Mouse (Mus musculus): ENCODE measurements around the gene 1700123O20Rik. TPM values are rescaled to one million over a fixed set of nuclear protein-coding genes. Genes with fewer than 3 reads are reported as not detected.

The 1700123O20Rik gene
- 10 to 100 TPM; 22.8 to 24.2 TPM for total RNA-seq (2021)

DNA sequence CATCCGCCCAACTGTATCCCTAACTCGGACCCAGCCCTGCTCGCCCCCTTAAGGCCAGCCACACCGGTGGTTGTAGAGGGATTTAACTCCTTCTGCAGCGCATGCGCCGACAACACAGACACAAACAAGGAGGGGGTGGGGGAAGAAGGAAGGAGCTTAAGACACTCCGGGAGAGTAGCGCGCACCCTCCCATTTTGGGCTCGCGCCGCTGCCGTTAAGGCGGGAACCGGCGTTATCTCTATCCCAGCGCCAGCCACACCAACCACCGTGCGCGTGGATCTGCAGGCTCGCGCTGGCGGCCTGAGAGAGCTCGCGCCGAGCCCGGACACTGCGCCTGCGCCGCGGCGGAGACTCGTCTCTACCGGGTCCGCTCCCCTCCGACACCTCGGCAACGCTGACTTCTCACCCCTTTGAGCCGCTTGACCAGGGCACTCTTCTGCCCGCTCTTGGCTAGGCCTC is at the start of gene 1700123O20Rik:
Gene 1700123O20Rik (plus strand): TSS at position 154 of the 459 bp plus-strand sequence.
- peak in 1 of 2 experiments; percentile 86 for DNase-seq (ENCODE audit: low spot score in 2 of 2)
- intact Hi-C loops (cut with DNase I), result no loop called here

DNA sequence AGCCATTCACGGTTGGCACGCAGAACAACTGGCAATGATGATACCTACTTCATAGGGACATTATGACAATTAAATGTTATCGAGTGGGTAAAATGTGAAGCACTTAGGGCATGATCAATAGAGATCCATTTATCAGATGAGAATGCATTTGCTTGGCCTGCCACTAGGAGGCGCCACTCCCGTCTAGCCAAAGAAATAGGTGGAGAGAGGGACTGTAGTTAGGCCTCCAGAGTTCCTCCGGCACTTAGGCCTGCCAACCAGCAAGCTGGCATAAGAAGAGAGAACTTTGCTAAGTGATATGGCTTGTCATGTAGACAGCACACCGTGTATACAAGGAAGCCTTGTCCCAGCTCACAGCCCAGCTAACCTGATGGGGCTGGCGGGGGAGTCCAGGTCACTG is 49.1 kb upstream of the 1700123O20Rik start:
- no peak for DNase-seq (ENCODE audit: low spot score in 2 of 2)
- intact Hi-C loops (cut with DNase I), result loop anchor here (1.0 kb wide), 1 partner anchor 68 kb away; no protein-coding TSS in a partner anchor

DNA sequence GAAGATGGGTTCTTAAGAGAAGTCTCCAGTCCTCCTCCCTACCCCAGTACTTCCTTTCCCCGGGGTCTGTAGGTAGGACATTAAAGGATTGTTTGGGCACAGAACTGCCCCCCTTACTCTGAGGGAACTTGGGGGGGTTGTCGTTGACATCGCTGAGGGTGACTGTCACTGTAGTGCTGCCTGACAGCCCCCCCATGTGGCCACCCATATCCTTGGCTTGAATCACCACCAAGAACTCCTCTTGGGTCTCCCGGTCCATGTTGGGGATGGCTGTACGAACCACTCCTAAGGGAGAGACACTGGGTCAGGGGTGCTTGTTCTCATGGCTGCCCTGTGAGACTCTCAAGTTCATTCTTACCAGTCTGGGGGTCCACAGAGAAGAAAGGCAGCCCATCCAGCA is 47.8 kb upstream of the 1700123O20Rik start:
- intact Hi-C loops (cut with DNase I), result no loop called here
- peak in 1 of 2 experiments; percentile 49 for DNase-seq (ENCODE audit: low spot score in 2 of 2)

DNA sequence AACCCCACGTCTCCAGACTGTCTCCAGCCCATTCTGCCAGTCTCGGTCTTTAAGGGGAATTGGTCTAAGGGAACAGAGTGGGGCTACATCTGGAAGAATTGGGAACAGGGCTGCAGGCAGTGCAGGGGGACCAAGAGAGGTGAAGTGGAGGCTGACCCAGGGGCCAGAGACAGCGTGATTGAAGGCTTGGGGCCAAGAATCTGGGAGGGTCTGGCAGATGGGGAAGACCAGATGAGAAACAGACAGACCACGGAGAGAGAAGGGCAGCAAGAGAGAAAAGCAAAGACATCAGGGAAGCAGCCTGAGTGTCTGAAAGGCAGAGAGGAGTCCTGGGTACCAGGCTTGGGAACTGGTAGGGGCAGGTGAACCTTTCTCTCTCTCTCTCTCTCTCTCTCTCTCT is 45.9 kb upstream of the 1700123O20Rik start:
- no peak for DNase-seq (ENCODE audit: low spot score in 2 of 2)
- intact Hi-C loops (cut with DNase I), result loop anchor here (2.0 to 5.0 kb wide), 4 partner anchors 57 to 581 kb away; partner anchors contain the start of gene Prmt5

DNA sequence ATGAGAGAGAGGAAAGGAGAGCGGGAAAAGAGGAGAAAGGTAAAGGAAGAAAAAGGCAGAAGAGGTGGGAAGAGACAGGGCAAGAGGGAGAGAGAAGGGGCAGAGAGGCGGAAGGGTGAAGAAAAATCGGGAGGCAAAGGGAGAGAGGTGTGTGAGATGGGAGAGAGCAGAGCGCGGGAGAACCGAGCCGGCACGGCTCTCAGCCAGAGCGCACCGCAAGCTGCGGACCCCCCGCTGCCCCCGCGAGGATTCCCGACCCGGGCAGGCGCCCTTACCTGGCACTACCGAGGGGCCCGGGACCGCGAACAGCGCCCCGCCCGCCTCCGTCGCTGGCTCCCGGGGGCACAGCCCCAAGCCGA is 45.1 kb upstream of the 1700123O20Rik start, which contains the start of gene Gm17606:
Gene Gm17606 (plus strand): TSS at position 7 of the 359 bp plus-strand sequence.
- DNase-seq (ENCODE audit: low spot score in 2 of 2), result no peak
- intact Hi-C loops (cut with DNase I), result loop anchor here (1.0 to 5.0 kb wide), 5 partner anchors 58 to 582 kb away; partner anchors contain the start of gene Prmt5

DNA sequence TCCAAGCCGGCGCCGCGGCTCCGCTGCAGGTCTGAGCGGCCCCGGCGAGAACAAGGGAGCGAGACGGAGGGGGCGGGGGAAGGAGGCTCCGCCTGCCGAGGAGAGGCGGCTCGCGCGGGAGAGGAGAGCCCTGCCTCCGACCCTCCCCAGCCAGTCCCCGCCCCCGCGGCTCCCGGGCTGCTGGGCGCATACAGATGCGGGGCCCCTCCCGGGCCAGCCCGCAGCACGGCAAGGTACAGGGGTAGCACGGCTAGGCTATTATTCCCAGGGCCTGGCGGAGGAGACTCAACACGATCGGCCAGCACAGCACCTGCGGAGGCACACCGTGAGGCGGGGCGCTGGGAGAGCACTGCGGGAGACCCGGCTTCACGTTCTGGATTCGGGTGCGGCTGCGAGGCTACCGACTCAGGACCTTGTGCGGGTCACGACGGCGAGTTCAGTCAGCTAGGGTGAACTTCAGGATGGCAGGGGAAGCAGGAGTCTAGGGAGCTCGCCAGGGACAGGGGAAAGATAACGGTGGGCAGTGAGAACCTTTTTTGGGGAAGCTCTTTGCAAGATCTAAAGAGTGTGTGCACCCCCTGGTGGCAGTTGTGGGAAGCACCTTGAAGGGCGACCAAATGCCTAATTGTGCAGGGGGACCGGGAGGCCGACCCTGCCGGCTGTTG is 44.6 kb upstream of the 1700123O20Rik start, which contains the start of gene Cdh24:
Gene Cdh24 (minus strand): TSS at position 60 of the 665 bp plus-strand sequence.
- intact Hi-C loops (cut with DNase I), result loop anchor here (1.0 to 5.0 kb wide), 5 partner anchors 59 to 583 kb away; partner anchors contain the start of gene Prmt5
- peak; percentile 87 to 89 for DNase-seq (ENCODE audit: low spot score in 2 of 2)

DNA sequence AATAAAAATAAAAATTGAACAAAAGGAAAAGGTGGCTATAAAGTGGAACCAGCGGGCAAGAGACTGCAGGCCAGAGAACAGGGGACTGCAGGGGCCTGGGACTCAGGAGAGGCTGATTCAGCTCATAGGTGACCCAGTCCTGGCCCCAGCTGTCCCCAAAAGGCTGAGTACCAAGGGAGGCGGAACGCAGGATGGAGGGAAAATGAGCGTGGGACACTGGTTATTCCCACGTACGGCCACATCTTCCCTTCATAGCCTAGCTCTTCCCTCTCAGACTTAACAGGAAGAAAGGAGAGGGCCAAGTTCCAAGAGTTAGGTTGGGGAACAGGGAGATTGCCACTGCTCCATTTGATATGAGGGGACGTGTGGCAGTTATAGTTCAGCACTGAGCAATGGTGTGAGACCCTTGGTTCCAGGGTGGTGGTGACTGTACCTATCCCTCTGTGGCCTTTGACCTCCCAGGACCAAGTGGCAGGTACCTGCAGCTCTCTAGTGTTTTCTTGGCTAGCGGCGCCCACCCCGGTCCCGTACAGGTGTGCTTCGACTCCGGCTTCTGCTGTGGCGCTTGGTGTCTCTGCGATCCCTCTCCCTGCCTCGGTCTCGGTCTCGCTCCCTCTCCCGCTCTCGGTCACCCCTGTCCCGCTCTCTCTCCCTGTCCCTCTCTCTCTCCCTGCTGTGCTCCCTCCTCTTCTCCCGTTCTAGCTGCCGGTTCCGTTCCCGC is 43.6 kb upstream of the 1700123O20Rik start:
- no peak for DNase-seq (ENCODE audit: low spot score in 2 of 2)
- intact Hi-C loops (cut with DNase I), result loop anchor here (5.0 kb wide), 1 partner anchor 415 kb away; no protein-coding TSS in a partner anchor

DNA sequence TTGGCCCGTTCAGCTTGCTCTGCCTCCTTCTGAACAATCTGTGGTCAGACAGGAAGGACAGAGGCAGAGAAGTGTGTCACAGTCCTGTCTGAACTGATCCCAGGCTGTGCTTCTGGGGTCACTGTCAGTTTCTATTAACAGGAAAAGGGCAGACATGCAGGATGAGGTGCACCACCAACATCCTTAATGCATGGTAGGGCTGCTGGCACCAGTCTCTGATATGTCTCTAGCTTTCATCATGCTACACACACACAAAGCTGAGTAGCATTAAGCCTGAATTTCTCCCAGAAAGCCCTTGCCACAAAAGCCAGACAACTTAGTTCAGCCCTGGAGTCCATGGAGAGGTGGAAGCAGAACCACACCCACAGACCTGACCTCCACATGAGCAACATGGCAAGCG is 43.0 kb upstream of the 1700123O20Rik start:
- DNase-seq (ENCODE audit: low spot score in 2 of 2), result no peak
- intact Hi-C loops (cut with DNase I), result loop anchor here (5.0 kb wide), 1 partner anchor 416 kb away; no protein-coding TSS in a partner anchor

DNA sequence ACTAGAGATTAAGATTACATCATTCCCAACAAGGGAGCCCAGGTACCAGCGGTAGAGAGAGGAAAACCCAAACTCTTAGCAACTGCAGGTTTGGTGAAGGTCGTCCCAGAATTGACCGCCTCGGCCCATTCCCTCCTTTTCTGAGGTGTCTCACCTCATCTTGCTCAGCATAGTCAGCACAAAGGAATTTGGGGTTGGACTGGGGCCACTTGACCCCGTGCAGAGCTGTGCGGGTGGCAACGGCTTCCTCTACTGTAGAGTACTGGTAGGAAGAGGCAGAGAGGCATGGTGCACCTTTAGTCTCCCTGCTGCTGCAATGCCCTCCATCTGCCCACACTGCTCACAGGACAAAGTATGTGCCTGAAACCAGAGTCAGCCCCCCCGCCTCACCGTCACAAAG is 41.7 kb upstream of the 1700123O20Rik start:
- intact Hi-C loops (cut with DNase I), result loop anchor here (5.0 kb wide), 1 partner anchor 417 kb away; no protein-coding TSS in a partner anchor

DNA sequence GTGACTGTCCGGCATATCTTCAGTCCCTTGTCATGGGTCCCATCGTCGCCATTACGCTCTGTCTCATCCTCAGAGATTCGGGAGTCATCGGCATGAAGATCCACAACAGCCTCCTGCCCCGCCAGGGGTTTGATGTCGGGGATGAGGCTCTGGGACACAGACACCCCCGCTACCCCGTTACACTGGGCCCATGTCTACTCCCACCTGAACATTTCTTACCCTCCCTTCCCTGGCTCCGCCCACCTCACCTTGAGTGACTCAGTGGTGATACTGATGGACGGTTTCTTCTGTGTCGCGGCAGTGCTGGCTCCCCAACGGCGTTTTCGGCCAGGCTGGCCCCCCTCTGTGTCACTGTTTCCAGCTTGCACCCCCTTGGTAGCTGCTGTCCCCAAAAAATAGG is 39.6 kb upstream of the 1700123O20Rik start:
- no peak for DNase-seq (ENCODE audit: low spot score in 2 of 2)
- intact Hi-C loops (cut with DNase I), result no loop called here

More for the DNA sequence above, 41.7 kb upstream of the 1700123O20Rik start:
- DNase-seq (ENCODE audit: low spot score in 2 of 2), result no peak

DNA sequence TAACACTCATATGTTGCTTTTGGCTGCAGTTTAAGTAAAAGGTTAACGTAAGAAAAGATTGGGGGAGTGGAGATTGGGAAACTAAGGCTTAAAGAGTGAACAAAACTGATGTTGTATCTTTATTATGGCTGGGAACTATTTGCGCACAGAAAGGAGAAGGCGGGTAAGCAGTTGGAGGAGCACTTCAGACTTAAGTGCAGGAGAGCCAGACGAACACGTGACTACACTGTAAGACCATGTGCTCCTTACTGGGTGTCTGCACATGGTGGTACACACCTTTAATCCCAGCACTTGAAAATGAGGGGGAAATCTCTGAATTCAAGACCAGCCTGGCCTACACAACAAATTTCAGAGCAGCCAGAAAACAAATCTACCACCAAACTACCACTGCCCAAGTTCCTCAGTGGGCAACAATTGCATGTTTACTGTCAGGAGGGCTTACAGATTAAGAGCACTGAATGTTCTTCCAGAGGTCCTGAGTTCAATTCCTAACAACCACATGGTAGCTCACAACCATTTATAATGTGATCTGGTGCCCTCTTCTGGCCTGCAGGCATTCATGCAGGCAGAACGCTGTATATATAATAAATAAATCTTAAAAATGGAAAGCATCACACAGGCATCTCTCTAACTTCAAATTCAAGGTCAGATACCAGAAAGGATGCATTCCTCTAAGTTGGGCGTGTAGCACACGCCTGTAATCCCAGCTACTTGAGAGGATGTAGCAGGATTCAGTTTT is 38.9 kb upstream of the 1700123O20Rik start:
- DNase-seq (ENCODE audit: low spot score in 2 of 2), result no peak
- intact Hi-C loops (cut with DNase I), result no loop called here

DNA sequence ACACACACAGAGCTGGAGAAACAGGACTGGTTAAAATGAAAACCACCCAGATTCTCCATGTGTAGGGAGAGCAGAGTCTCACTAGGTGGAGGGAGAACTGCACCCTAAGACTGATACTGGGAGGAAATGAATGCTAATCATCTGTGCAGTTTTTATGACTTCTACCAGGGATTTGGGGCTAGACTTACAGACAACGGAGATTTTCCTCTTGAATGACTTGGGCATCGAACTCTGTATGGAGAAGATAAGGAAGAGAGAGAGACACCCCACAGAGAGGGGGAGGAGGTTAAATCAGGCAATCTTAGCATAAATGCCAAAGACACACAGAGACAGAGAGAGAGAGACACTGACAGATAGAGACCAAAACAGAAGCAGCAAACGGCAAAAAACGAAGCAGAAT is 38.1 kb upstream of the 1700123O20Rik start:
- intact Hi-C loops (cut with DNase I), result no loop called here
- no peak for DNase-seq (ENCODE audit: low spot score in 2 of 2)

DNA sequence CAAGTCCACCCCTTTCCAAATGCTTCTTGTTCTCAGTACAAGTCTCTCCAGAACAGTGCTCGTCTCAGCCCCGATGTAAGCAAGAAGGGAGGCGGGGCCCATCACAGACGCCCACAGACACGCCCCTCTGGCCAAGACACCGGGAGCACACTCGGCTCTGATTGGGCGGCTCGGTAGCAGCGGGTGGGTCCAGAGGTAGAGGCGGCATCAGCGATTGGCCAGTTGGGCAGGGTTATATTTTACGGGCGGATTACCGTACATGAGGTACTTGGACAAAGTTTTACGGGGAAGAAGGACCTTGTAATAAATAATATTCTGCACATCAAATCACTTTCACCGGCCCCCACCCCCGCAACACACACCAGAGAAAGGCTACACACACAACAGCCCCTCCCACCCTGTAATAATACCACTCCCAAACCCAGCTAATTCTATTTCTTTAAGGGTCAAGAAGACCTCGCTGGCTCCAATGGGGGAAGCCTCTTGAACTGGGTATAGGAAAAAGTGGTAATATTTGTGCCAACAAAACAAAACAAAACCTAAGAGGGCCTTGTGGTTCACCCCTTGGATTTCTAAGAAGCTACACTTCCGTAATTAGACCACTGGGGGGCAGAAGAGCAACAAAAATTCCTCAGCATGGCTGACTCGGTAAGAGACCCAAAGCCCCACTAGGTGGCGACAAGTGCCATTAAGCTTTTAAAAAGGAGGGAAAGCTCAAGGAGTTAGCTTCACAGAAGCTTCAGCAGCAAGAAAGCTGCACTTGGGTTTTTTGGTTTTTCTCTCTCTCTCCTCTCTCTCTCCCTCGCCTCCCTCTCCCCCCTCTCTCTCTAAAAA is 35.2 kb upstream of the 1700123O20Rik start:
- DNase-seq (ENCODE audit: low spot score in 2 of 2), result peak; percentile 81 to 92
- intact Hi-C loops (cut with DNase I), result loop anchor here (1.0 kb wide), 1 partner anchor 50 kb away; no protein-coding TSS in a partner anchor

DNA sequence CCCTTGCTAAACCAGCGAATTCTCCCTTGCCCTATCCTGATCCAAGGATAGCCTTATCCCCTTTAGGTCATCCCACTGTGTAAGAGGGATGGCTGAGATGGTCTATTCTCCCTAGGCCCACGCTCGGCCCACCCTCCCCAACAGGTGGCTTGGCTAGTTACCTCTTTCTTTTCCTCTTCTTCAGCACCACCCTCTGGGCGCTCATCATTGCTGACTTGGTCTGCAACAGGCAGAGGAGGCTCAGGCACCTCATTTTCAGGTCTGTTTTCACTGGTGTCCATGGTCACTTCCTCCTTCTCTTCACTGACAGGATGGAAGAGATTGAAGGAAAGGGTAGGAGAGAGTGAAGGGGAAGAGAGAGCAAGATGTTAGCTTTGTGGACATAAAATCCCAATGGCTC is 34.5 kb upstream of the 1700123O20Rik start:
- DNase-seq (ENCODE audit: low spot score in 2 of 2), result no peak
- intact Hi-C loops (cut with DNase I), result loop anchor here (1.0 kb wide), 1 partner anchor 50 kb away; no protein-coding TSS in a partner anchor

DNA sequence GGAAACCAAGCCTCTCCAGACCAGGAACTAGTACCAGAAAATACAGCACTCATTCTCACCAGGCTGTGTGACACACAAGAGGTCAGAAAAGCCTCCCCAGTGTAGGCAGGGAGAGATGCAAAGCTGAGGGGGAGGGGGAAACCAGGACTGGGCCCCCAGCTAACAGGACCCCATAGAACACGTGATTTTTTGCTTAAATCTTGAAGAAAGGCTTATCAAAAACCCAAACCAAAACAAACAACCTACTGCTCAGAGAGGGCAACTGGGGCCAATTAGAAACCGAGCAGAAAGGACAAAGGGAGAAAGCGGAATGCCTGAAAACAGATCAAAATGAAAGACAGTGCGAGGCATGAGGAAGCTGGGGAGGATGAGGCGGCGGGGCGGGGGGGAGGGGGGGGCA is 33.2 kb upstream of the 1700123O20Rik start:
- intact Hi-C loops (cut with DNase I), result no loop called here
- no peak for DNase-seq (ENCODE audit: low spot score in 2 of 2)

DNA sequence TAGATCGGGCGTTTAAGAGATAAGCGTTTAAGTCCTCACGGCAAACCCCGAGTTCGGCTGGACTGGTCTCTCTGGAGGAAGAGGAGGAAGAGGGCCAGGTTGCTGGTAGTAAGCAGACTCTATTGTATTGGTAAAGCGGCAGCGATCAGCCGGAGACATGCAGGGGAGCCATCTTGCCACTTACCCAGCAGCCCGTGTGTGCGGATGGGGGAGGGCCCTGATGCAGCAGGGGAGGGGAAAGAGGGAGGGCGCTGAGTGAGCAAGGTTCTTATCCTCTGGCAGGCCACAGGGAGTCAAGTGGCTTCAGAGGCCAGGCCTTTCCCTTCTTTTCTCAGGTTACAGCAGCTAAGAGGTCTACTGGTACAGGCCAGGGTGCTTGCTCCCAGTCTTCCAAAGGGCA is 32.5 kb upstream of the 1700123O20Rik start:
- intact Hi-C loops (cut with DNase I), result no loop called here
- DNase-seq (ENCODE audit: low spot score in 2 of 2), result peak; percentile 82 to 91

DNA sequence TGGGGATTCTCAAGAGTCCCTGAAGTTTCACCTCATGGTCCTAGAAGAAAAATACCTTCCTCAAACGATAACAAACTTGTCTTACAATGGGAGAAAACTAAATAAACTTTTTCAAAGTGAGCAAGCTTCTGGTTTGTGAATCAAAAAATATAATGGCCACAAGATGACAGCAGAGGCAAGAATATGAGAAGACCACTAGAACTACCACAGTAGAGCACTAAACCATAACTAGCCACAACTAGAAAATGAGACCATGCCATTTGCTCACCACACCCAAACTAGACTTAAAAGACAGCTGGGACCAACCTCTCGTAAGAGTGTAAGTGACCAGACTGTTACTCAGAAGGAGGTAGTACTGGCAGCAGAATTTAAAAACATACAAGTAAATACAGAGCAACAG is 26.0 kb upstream of the 1700123O20Rik start:
- intact Hi-C loops (cut with DNase I), result no loop called here
- peak in 1 of 2 experiments; percentile 43 for DNase-seq (ENCODE audit: low spot score in 2 of 2)

DNA sequence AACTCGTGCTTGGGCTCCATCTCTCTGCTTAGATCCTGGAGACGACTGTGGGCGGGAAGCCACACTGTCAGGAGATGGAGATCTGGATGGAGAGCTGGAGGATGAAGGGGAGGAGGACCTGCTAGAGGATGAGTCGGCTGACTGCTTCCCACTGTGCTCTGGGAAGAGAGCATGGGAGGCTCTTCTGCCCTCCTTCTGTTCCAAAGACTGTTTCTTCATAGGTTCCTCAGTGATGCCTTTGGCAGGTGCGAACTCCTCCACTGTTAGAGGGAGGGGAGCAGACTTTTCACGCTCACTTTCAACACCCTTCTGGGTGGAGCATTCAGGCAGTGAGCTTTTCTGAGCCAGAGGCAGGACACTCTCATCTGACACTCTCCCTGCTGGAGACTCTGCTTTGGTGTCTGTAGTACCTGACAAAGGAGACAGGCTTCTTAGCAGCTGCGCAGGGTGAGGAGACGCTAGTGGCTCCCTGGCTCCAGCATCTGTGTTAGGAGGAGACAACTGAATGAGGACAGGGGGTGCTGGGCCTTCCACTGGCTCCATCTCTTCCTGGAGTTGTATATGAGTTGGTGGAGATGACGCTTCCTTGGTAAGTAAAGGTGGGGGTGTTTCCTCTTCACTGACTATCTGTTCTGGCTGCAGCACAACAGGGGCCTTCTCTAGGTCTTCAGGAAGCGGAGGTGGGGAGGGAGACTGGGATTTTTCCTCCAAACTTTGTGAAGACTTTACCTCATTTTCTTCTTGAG is 21.4 kb upstream of the 1700123O20Rik start:
- DNase-seq (ENCODE audit: low spot score in 2 of 2), result peak; percentile 45 to 92
- intact Hi-C loops (cut with DNase I), result no loop called here
